Mouse (Mus musculus) C2C12 (cell line): ENCODE measurements at regions not wholly inside any gene's neighbourhood (a gene's known extent, or its start where the extent isn't known, plus 50 kb on each side); places are given as distances from the start of the nearest gene placed in this dataset.

ENCODE experiments used
- CEBPB ChIP-seq: IDR thresholded peaks from one replicate; pipeline ENCODE4 v1.6.1; 2011; ENCODE audit warnings: low read depth, mild to moderate bottlenecking, control low read depth, moderate library complexity
- CTCF ChIP-seq: IDR thresholded peaks from one replicate; pipeline ENCODE4 v1.5.1; 2011; ENCODE audit not compliant: control insufficient read depth, insufficient read depth, insufficient read length
- MAX ChIP-seq: IDR thresholded peaks from one replicate; pipeline ENCODE4 v1.6.1; 2011; ENCODE audit warnings: mild to moderate bottlenecking, control low read depth
- USF1 ChIP-seq: IDR thresholded peaks from one replicate; pipeline ENCODE4 v1.6.1; 2011; ENCODE audit warnings: low read depth, mild to moderate bottlenecking, control low read depth, moderate library complexity

DNA sequence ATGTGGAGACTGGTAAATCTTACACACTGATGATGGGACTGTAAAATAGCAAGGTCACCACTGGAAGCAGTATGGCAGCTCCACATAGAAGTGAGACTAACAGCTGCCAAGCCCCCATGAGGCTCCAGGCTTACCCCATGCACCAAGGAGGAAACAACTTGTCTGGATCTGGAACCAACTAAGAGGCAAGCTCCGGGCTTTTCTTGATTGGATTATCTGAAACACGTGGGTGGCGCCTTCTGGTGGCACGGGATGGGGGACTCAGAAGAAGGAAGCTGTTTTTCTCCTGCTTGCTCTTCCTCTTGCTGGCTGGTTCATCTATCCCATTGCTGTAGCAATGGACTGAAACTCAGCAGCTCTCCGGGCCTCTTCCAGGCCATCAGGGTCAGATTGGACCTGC, 171.5 kb upstream of the Sulf2 start:
- TF ChIP-seq CTCF (no peak), MAX (no peak), CEBPB (no peak), USF1 (no peak)
